Mouse (Mus musculus) adrenal gland, postnatal 14 days (tissue): ENCODE measurements around the gene Vim. TPM values are rescaled to one million over a fixed set of nuclear protein-coding genes. Genes with fewer than 3 reads are reported as not detected.
"Not testable (repeated sequence)": the region's sequence is repeated elsewhere in the genome, so short reads cannot be mapped to it uniquely, and the experiment has no call there.

Experiments
- DNase-seq: peaks from one replicate; pipeline ENCODE4 v3.0.0; 2021; ENCODE audit warnings: mixed read lengths
- total RNA-seq: library from RNA; stranded (reverse); gene quantifications from 2 replicates; pipeline ENCODE4 v1.2.3, GENCODE M21; 2021

The Vim gene
- total RNA-seq, 1 experiment from 2014 or later = 281 TPM

DNA sequence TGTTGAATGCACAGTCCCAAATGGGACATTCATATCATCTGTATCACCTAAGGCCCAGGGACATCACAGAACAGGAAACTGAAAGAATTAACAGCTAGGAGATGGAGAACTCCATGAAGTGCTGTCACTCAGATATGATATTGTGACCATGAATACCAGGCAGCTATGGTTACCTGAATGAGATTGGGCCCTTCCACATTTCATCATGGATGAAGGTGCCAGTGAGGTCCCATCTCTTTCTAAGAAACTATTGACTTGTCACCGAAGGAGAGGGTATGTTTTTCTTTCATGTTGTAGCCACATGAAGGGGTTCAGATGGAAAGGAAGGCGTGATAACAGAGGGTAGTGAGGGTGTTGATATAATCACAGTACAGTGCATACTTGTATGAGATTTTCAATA, 13.3 kb upstream of the Vim start:
- DNase-seq = no peak

DNA sequence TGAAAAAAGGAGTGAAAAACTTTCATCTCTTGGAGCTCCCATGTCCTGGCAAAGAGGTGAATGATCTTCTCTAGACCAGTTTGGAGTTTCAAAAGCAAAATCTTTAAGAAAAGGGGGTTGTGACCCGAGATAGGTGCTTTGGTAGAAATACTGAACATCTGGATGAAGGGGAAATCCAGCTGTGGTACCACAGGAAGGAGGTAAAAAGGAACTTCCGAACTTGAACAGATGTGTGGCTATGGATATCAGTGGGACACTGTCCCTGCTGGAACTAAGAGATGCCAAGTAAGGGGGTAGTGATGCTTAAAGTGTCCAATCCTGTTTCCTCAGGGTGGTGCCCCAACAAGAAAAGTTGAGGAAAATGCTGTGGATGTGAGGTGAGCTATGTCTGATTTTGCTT, 3.6 kb upstream of the Vim start:
- DNase-seq = no peak

DNA sequence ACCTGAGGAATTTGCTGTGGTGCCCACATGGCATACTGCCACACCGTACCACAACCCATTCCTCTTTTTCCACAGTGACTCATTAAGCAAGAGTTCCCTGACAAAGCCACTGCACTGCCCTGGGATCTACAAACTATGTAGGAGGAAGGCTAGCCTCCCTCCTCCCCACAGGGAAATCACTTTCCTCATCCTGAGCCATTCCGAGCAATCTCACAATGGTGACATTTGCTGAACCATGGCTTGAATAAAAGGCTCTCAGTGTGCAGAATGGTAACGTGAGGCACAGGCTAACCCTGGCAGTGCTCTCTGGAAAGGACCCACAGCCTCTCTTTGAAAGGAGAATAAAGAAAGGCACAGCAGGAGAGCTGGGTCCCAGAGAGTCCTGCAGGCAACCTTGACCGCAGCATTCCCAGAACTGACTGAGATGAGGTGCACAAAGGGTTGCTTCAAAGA, 1.6 kb upstream of the Vim start:
- DNase-seq = no peak

DNA sequence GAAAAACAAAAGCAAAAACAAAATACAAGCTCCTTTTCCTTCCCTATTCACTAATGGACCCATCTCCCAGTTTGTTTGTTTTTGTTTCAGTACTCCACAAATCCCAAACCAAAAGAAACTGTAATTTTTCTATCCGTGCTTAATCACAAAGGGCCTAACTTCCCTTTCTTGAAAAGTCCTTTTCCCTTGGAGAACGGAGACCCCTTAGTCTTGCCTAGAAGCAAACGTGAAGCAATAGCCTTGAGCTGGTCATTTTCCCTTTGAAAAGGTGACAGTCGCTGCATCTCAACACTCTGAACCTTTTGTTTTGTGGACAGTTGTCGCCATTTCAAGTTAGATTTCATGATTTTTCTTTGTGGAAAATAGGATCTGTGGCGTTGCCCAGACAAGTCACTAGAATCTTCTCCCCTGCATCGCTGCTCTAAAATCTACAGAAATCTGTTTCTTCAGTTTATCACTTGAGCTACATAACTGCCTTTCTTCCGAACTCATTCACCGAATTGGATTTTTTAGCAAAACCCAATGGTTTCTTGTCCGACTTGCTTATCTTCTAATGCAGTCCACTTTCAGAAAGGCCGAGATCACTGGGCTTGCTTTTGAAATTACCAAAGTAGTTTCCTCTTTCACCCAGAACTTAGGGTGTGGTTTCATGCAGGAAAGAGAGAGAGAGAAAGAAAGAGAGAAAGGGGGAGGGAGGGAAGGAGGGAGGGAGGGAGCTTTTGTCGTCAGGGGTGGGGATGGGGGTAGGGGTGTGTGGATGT, 900 bp upstream of the Vim start:
- peak; percentile 8 for DNase-seq

DNA sequence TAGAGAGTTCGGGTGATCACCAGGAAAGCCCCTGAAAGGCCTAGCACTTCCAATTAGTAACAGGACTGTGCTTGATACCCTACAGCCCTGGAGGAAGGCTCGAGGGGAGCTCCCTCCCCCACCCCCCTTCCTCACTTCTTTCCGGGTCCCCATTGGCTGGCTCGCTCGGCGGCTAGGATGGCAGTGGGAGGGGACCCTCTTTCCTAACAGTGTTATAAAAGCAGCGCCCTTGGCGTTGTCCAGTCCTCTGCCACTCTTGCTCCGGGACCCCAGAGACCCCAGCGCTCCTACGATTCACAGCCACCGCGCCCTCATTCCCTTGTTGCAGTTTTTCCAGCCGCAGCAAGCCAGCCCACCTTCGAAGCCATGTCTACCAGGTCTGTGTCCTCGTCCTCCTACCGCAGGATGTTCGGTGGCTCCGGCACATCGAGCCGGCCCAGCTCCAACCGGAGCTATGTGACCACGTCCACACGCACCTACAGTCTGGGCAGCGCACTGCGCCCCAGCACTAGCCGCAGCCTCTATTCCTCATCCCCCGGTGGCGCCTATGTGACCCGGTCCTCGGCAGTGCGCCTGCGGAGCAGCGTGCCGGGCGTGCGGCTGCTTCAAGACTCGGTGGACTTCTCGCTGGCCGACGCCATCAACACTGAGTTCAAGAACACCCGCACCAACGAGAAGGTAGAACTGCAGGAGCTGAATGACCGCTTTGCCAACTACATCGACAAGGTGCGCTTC, 506 bp downstream of the Vim start:
- DNase-seq = peak; percentile 82

DNA sequence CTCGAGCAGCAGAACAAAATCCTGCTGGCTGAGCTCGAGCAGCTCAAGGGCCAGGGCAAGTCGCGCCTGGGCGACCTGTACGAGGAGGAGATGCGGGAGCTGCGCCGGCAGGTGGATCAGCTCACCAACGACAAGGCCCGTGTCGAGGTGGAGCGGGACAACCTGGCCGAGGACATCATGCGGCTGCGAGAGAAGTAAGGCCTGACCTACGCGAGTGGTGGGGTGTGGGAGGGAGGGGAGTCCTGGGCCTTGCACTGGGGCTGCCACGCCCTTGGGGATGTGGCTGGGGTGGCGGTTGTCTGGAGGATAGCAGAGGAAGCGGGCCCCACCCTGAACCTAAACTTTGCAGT, 1.0 kb downstream of the Vim start:
- peak; percentile 60 for DNase-seq

DNA sequence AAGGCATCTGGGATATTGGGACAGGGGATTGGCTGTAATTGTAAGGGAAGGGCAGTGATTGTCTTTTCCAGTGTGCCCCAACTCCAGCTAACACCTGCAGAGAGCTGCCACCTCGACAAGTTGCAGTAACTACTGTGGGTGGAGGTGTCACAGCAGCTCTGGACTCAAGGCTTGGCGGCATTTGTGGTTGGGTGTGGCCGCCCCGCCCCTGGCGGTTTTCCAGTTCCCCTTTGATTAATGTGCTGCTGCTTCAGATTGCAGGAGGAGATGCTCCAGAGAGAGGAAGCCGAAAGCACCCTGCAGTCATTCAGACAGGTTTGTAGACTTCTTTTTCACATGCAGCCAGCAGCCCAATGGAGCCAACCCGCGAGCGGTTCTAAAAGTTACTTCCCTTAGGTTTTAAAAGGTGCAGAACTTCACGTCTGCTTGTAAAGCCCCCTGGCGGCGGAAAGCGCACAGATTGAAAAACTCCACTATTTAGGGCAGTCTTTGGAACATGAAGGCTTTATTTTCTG, 1.6 kb downstream of the Vim start:
- peak; percentile 86 for DNase-seq

DNA sequence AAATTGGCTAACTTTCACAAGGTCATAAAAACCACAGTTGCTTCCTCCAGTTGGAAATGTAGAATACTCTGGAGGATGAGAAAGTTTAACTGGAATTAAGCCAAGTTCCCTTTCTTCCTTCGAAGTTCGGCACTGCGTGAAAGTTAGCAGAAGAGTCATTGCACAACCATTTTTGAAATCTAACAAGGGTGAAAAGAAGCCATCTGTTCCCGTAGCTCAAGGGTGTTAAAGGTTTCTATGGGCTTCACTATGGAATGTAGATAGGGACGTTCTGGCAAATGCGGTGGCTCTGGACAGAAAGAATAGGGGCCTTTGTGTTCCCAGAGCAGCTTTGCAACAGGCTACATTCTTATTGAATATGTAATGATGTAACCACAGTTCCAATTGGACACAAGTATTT, 2.2 kb downstream of the Vim start:
- DNase-seq = no peak

DNA sequence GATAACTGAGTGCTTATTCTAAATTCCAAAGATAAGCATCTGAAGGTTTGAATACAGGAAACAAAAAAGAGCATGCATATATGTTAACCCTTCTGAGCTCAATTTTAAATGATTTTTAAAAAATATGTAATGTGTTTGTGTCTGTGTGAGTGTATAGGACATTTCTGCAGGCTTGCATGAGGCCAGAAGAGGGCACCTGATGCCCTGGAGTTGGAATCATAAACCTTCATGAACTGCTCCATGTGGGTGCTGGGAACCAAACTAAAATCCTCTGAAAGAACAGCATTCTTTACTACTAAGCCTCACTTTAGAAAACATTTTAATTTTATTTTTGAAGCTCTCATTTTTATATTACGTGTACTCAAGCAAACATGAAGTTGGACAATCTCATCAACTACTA, 3.7 kb downstream of the Vim start:
- DNase-seq = no peak

DNA sequence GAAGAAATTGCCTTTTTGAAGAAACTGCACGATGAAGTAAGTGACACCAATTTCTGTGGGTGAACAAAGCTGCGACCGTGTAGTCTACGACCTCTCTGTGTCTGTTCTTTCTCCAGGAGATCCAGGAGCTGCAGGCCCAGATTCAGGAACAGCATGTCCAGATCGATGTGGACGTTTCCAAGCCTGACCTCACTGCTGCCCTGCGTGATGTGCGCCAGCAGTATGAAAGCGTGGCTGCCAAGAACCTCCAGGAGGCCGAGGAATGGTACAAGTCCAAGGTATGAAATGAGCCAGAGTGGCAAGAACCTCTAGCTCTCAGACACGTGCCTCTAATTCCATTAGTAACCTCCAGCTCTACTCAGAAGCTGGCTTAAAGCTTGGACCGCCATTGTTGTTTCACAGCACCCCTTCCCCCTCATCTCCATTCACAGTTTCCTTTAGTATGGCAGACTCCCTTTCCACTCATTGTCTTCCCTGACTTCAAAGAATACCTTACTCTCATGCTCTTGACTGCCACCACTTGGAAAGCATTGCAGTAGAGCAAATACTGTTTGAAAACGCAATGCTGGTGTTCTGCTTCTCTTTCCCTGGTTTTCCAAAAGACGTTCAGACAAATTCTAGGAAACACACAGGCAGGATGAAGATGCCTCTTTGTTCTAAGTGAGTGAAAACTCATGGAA, 4.9 kb downstream of the Vim start:
- peak; percentile 24 for DNase-seq

DNA sequence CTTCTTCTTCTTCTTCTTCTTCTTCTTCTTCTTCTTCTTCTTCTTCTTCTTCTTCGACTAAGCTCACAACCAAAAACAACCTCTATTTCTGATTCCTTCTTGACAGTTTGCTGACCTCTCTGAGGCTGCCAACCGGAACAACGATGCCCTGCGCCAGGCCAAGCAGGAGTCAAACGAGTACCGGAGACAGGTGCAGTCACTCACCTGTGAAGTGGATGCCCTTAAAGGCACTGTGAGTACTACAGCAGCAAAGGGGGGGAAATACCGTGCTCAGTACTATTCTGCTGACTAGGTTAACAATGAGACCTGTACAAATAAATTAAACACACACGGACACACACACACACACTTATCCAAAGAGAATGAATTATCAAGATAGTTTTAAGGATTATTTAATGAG, 5.6 kb downstream of the Vim start:
- no peak for DNase-seq

DNA sequence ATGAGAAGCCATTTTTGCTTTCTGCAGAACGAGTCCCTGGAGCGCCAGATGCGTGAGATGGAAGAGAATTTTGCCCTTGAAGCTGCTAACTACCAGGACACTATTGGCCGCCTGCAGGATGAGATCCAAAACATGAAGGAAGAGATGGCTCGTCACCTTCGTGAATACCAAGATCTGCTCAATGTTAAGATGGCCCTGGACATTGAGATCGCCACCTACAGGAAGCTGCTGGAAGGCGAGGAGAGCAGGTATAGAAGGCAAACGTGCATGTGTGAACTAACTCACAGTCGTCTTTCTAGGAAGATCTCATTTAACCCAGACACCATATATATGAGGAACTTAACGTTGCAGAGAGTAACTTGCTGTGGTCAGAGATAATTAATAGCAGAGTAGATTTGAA, 6.3 kb downstream of the Vim start:
- DNase-seq = peak; percentile 17

DNA sequence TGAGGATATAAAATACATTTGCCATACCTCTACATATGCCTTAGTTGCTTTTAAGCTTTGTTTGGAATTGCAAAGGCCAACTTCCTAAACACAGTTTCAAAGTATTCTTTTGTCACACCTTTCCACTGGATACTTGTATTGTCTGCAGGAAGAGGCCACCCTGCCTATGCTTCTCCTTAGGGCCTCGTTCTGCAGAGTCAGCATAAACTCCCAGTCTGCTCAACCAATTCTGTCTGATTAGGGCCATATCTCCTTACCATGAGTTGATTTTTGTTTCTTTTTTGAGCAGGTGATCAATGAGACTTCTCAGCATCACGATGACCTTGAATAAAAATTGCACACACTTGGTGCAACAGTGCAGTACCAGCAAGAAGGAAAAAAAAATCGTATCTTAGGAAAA, 8.5 kb downstream of the Vim start:
- DNase-seq = no peak

DNA sequence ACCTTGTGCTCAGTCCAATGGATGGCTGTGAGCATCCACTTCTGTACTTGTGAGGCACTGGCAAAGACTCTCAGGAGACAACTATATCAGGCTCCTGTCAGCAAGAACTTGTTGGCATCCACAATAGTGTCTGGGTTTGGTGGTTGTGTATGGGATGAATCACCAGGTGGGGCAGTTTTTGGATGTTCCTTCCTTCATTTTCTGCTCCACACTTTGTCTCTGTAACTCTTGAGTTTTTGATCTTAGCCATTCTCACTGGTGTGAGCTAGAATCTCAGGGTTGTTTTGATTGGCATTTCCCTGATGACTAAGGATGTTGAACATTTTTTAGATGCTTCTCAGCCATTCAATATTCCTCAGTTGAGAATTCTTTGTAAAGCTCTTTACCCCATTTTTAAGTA, 10.0 kb downstream of the Vim start:
- not testable (repeated sequence) for DNase-seq

DNA sequence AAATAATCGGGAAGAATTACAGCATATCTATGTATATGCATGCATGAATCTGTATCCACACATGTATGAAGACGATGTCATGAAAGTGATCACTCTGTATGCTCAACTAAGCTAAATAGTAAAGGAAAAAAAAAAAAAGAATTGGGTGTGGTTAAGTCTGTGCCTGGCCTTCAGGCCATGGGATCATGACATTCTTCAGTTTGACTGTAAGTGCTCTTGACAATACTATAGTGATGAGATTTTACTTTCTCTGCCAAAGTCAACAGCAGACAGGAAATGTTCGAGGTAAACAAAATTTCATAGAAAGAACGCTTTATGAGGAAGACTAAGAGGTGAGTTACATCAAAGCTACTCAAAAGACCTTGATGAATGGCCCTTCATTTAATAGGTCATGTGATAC, 19.6 kb downstream of the Vim start:
- DNase-seq = no peak

DNA sequence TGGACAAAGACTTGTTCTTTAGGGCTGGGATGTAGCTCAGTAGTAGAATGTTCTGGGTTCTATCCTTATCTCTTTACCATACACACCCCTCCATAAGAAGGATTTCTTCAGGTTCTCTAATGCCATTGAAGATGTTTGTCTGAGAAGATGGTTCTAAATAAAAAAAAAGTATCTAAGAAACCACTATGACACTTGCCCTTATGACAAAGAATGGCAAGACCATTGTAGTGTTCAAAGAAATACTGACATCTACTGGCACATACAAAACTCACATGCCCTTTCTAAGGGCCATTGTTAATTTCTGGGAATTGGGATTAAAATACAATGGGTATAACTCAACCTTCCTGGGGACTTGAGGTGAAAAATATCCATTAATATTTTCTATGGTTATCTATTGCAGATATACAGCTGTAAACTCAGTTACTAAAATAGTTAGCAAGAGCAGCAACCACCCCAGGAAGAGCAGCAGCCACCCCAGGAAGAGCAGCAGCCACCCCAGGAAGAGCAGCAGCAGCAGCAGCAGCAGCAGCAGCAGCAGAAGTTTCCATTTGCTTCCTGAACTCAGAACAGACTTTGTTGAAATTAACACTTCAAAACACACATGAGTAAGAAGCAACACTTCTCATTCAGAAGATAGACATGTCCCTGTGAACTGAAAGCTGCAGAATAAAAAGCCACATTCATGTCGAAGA, 23.4 kb downstream of the Vim start:
- no peak for DNase-seq

DNA sequence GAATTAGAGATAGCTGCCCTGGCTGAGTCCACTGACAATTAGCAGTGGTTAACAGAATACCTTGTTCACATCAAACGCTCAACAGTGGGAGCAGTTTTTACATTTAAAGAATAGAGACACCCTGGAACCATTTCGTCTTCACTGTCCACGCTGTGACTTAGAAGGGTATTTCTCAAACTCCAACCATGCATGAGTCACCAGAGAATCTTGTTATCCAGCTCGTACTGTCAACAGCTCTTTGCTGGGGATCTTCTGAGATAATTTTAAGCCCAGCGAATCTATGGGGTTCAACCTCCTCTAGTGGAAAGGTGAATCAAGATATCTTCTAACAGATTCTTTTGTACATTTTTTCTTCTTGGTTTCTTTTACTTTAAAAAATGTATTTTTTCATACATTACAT, 24.4 kb downstream of the Vim start:
- no peak for DNase-seq

DNA sequence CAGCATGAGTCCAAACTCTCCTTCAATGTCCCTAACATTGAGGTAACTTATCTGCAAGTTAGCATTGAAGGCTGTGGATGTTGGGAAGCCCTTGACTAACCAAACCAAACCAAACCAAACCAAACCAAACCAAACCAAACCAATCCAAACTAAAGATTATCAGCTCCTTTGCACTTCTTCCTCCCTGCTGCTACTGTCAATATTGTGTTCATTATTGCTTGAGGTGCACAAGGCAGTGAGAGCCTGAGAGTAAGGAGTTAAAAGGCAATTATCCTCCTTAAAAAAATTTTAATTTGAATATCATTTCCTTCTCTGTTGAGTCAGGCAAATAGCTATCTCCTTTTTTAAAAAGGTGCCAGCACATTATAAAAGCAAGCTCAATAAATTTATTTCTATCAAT, 29.4 kb downstream of the Vim start:
- no peak for DNase-seq

DNA sequence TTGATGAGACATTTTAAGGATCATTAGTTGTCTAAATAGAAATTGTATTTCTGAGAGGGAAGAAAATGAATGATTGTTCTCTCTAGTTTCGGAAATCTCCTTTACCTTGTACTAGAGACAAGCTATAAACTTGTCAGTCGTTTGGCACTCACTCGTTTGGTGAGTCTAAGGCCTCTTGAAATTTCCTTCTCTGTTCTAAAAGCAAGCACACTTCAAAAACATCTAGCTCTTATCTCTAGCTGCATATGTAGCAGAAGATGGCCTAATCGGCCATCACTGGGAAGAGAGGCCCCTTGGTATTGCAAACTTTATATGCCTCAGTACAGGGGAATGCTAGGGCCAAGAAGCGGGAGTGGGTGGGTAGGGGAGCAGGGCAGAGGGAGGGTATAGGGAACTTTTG, 29.9 kb downstream of the Vim start:
- DNase-seq = not testable (repeated sequence)

DNA sequence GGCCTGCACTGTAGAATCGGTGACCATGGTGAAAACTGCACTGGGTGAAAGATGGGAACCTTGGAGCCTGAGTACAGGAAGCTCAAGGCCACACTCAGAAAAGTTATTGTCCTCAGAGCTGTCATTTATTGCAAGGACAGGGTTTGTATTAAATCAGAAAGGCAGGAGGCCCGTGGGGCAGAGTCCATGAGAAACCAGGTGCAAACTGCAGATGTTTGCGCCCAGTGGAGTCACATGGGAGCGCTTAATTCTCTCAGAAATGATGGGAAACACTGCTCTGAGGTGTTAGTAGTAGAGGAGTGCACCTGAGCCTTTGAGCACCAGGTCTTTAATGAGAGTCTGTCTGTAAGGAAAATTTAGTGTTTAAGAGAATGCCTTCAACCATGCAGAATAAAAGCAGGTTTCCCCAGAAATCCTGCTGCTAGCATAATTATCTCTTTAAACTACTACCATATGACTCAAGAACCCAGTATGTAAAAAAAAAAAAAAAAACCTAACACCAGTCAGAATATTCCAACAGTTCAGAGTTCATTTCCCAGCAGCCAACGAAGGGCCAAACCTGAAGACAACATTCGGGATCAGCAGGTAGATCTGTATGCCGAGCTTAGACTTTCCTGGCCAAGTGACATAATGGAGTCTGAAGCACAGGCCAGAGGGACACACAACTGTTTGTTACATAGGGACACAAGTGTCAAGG, 56.6 kb downstream of the Vim start:
- DNase-seq = peak; percentile 9
